Mouse (Mus musculus) spleen, adult 2 months (tissue): ENCODE results near the gene Gm38100.

ENCODE experiments used
- CTCF ChIP-seq: fragments of 200-500 bp; IDR thresholded peaks from 2 replicates; pipeline ENCODE4 v1.5.1; 2011; ENCODE audit warnings: mild to moderate bottlenecking, inconsistent platforms; ENCODE audit not compliant: insufficient read depth, insufficient read length, insufficient replicate concordance; ENCODE audit errors: extremely low read depth
- POLR2A ChIP-seq: fragments of 200-500 bp; IDR thresholded peaks from 2 replicates; pipeline ENCODE4 v1.6.1; 2011; ENCODE audit warnings: low read depth, low read length, inconsistent platforms

- TF ChIP-seq CTCF, result no peak
- no peak for TF ChIP-seq POLR2A
Measured at GRCm38 (mm10) chr1:175967004-175967745, 47.0 kb downstream of the Gm38100 start.
